Mouse (Mus musculus) embryonic fibroblast, embryonic 13.5 days (primary cell): ENCODE data around the gene Otub1. TPM values are rescaled to one million over a fixed set of nuclear protein-coding genes. Genes with fewer than 3 reads are reported as not detected.

Source experiments
- H3K27ac ChIP-seq: 2 replicates; pipeline ENCODE4 v1.5.1; 2012; ENCODE audit warnings: low read length, control low read depth, inconsistent platforms; ENCODE audit not compliant: insufficient read depth
- H3K4me1 ChIP-seq: 2 replicates; pipeline ENCODE4 v1.6.1; 2011; ENCODE audit warnings: low read length; ENCODE audit not compliant: control insufficient read depth, insufficient read depth
- H3K4me3 ChIP-seq: 2 replicates; pipeline ENCODE4 v1.5.1; 2011; ENCODE audit warnings: mild to moderate bottlenecking, control low read depth, low read length; ENCODE audit not compliant: insufficient read depth
- CTCF ChIP-seq: IDR thresholded peaks from 2 replicates; pipeline ENCODE4 v1.5.1; 2011; ENCODE audit warnings: mild to moderate bottlenecking, control low read depth, low read length, moderate library complexity, borderline replicate concordance; ENCODE audit not compliant: insufficient read depth
- POLR2A ChIP-seq: IDR thresholded peaks from 2 replicates; pipeline ENCODE4 v1.6.1; 2011; ENCODE audit warnings: low read depth, mild to moderate bottlenecking, control low read depth, low read length, moderate library complexity
- polyA plus RNA-seq: library from polyadenylated mRNA; stranded (reverse); fragments of >200 nt; gene quantifications from 2 replicates; pipeline ENCODE4 v1.2.4, GENCODE M21; 2011; ENCODE audit warnings: low read depth; ENCODE audit not compliant: missing spikeins, insufficient read length

Gene Otub1
- polyA plus RNA-seq, 1 experiment: 116 TPM

- Histone ChIP-seq H3K4me1 (no peaks in the 10 kb centered on the region), H3K27ac (no peak overlapping the region), H3K4me3 (no peak overlapping the region)
- no peak for TF ChIP-seq CTCF
- no peak for TF ChIP-seq POLR2A
These were observed 14.5 kb downstream of the Otub1 start for GRCm38 (mm10) chr19:7191639-7192038.

DNA sequence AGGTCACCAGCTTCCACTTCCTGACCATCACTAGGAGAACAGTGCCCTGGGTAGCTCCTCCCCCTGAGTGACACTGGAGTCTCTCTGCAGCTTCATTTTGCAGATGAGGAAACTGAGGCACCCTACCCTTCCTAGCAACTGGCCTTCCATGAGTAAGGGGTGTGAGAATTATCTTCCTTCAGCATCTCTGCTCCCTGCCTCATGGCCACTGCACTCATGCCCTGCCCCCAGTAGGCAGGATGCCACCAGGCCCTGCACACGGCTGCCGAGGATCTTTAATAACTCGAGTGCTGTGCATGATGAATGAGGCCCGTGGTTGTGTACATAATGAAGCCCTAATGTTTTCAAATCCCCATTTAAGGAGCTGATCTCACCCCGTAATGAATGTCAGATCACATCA lies 15.1 kb downstream of the Otub1 start:
- no peak overlapping the region for H3K27ac ChIP-seq
- TF ChIP-seq CTCF (no peak), POLR2A (no peak)
- H3K4me1 ChIP-seq: no peaks in the 10 kb centered on the region
- H3K4me3 ChIP-seq: no peak overlapping the region

DNA sequence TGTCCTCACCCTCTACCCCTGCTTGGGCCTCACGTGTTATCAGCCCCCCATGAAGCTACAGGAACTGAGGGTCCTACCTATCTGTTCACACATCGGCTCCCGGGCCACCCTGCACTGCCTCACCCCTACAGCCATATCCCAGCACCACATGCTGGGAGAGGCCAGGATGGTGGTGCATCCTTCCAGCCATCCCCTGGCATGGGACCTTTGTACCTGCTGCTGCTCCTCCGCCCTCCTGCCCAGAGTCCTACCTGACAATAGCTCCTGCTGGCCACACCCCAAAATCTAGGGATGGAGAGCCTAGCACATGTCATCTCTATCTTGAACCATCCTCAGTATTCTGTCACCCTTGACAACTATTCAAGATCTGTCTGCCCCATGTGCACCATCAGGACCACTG lies 17.1 kb downstream of the Otub1 start:
- H3K4me1 ChIP-seq: no peaks in the 10 kb centered on the region

GRCm38 (mm10) chr19:7187157-7187556 lies 19.0 kb downstream of the Otub1 start:
- Histone ChIP-seq H3K4me1 (no peaks in the 10 kb centered on the region), H3K4me3 (no peak overlapping the region), H3K27ac (no peak overlapping the region)
- TF ChIP-seq CTCF (no peak), POLR2A (no peak)

More for the DNA sequence above, 17.1 kb downstream of the Otub1 start:
- TF ChIP-seq POLR2A (no peak), CTCF (no peak)
- Histone ChIP-seq H3K4me3 (no peak overlapping the region), H3K27ac (no peak overlapping the region)

GRCm38 (mm10) chr19:7185715-7186291 lies 20.3 kb downstream of the Otub1 start:
- H3K4me3 ChIP-seq: no peak overlapping the region
- no peaks in the 10 kb centered on the region for H3K4me1 ChIP-seq
- no peak overlapping the region for H3K27ac ChIP-seq
- TF ChIP-seq CTCF (no peak), POLR2A (no peak)

- no peaks in the 10 kb centered on the region for H3K4me1 ChIP-seq
- TF ChIP-seq CTCF: no peak
- no peak for TF ChIP-seq POLR2A
- H3K27ac ChIP-seq: no peak overlapping the region
- no peak overlapping the region for H3K4me3 ChIP-seq
These were observed 21.1 kb downstream of the Otub1 start for GRCm38 (mm10) chr19:7185059-7185458.

DNA sequence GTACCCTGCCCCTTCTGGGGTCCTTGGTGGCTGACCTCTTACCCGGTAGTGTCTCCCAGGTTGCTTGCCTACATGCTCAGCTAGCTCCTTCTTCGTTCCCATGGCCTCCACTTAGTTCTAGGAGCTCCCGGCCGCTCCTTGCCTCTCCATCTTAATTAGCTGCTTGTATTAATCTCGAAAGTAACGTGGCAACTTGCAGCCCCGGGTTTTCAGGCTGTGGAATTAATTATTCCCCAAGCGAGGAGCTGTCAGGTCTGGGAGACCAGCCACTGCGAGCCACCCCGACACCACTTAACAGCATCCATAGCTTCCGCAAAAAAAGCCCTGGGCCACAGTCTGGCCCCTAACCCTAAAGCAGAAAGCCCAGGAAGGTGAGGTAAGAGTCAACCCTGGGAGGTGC lies 22.7 kb downstream of the Otub1 start:
- no peak for TF ChIP-seq CTCF
- no peak for TF ChIP-seq POLR2A
- Histone ChIP-seq H3K4me3 (no peak overlapping the region), H3K4me1 (peaks cover 9% of the 10 kb centered on the region), H3K27ac (no peak overlapping the region)

DNA sequence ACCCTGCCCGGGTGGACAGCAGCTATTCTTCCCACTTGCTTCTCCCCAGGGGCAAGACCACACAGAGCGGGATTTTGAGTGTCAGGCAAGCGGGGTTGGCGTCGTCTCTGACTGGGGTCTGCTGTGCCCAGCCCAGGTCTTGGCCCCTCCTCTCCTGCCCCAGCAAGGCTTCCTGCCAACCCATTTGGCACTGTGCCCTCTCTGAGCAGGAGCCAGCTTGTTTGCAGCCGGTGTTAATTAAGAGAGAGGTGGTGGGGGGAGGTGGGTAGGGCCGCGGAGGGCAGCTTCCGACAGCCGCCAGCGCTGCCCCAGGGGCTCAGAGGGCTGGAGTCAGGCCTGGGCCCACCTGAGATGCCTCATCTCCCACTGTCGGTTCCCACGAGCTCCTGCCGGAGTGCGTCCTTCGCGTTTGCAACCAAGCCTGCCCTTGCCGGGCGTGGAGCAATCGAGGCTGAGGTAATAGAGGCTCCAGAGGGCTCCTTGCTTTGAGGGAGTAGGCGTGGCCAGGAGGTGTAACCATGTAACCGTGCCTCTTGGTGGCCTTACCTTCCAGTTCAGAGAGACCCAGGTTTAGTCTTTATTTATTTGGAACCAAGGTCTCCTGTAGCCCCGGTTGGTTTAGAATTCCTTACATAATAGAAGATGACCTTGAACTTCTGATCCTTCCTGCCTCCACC lies 23.7 kb downstream of the Otub1 start:
- no peak overlapping the region for H3K27ac ChIP-seq
- no peak overlapping the region for H3K4me3 ChIP-seq
- H3K4me1 ChIP-seq: peaks cover 15% of the 10 kb centered on the region
- TF ChIP-seq POLR2A (no peak), CTCF (no peak)

DNA sequence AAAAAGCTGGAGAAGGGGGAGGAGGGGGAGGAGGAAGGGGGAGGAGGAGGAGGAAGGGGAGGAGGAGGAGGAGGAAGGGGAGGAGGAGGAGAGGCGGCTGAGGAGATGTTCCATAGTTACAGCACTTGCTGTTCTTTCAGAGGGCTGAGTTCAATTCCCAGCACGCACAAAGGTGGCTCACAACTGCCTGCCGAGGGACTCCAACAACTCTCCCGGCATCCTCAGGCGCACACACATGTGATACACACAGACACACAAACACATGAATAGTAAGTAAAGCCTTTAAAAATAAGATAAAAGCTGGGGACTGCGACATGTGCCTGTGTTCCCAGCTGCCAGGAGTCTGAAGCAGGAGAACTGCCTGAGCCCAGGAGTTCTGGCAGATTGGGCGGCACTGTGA lies 24.6 kb downstream of the Otub1 start:
- peaks cover 15% of the 10 kb centered on the region for H3K4me1 ChIP-seq
- H3K4me3 ChIP-seq: no peak overlapping the region
- no peak overlapping the region for H3K27ac ChIP-seq
- TF ChIP-seq POLR2A: no peak
- TF ChIP-seq CTCF: no peak

DNA sequence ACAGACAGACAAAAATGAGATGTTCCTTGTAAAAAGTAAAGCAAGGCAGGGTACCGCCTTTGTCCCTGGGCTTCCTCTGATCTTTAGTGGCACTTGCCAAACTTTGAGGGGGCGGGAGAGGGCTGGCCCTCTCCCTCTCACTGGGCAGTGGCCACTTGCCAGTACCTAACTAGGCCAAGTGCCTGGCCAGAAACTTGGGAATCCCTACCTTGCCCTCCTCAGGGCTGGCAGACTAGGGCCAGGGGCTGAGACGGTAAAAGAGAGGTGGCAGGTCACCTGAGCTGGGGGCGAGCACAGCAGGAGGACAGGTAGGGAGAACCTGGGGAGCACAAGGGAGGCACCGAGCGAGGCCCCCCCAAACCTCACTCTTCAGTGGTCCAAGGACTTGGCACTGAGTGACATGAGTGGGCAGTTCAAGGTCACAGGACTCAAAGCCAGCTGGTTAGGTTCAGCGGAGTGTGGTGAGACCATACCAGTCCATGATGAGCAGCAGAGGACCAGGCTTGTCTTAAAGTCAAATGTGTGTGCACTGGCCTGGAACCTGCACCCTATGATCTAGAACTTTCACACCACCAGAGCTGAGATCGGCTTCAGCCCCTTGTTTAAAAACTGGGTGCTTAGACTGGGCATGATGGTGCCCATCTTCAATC lies 25.2 kb downstream of the Otub1 start:
- no peak overlapping the region for H3K27ac ChIP-seq
- H3K4me3 ChIP-seq: no peak overlapping the region
- TF ChIP-seq POLR2A: no peak
- no peak for TF ChIP-seq CTCF
- H3K4me1 ChIP-seq: peaks cover 15% of the 10 kb centered on the region
